Mouse (Mus musculus): ENCODE data around the gene Cln5. TPM values are rescaled to one million over a fixed set of nuclear protein-coding genes. Genes with fewer than 3 reads are reported as not detected.

Gene Cln5
- polyA plus RNA-seq, 1 experiment from 2014 or later = 27.5 TPM

- Histone ChIP-seq H3K4me2 (ENCODE audit: low read depth) (no peak overlapping the region), H3K4me3 (ENCODE audit: low read depth, low read length) (no peak overlapping the region), H3K9ac (ENCODE audit: low read length) (no peak overlapping the region), H3K9me3 (ENCODE audit: control insufficient read depth, low read length) (no peaks in the 10 kb centered on the region), H3K4me1 (ENCODE audit: control insufficient read depth, insufficient read depth, low read length) (peaks cover 7% of the 10 kb centered on the region), H3K27me3 (ENCODE audit: control insufficient read depth, insufficient read depth, low read length) (no peaks in the 10 kb centered on the region), H3K27ac (ENCODE audit: low read depth, low read length) (no peak overlapping the region), H3K36me3 (ENCODE audit: control insufficient read depth, insufficient read depth, low read length) (no peaks in the 10 kb centered on the region; the same call in 1 of the 2 replicates)
- no peak for DNase-seq (ENCODE audit: low spot score)
- ATAC-seq (ENCODE audit: insufficient read depth, low FRiP score, low TSS enrichment) = no peak
- whole genome bisulfite sequencing = 91% methylated on average over 8 of the region's 8 CpGs
Measured at GRCm38 (mm10) chr14:103073825-103074224, 3.8 kb downstream of the Cln5 start.

- H3K9me3 ChIP-seq (ENCODE audit: control insufficient read depth, low read length) = no peaks in the 10 kb centered on the region
Measured at GRCm38 (mm10) chr14:103075166-103075565, 5.2 kb downstream of the Cln5 start.

GRCm38 (mm10) chr14:103077272-103078005 lies 7.4 kb downstream of the Cln5 start:
- H3K9ac ChIP-seq (ENCODE audit: low read length) = no peak overlapping the region
- DNase-seq (ENCODE audit: low spot score) (no peak), ATAC-seq (ENCODE audit: insufficient read depth, low FRiP score, low TSS enrichment) (no peak)

More at GRCm38 (mm10) chr14:103075166-103075565, 5.2 kb downstream of the Cln5 start:
- Histone ChIP-seq H3K9ac (ENCODE audit: low read length) (no peak overlapping the region), H3K27ac (ENCODE audit: low read depth, low read length) (no peak overlapping the region), H3K27me3 (ENCODE audit: control insufficient read depth, insufficient read depth, low read length) (no peaks in the 10 kb centered on the region), H3K4me2 (ENCODE audit: low read depth) (no peak overlapping the region), H3K4me1 (ENCODE audit: control insufficient read depth, insufficient read depth, low read length) (peaks cover 4% of the 10 kb centered on the region; the same call in 1 of the 2 replicates), H3K4me3 (ENCODE audit: low read depth, low read length) (no peak overlapping the region), H3K36me3 (ENCODE audit: control insufficient read depth, insufficient read depth, low read length) (no peaks in the 10 kb centered on the region; the same call in 1 of the 2 replicates)
- 88% methylated on average over 7 of the region's 7 CpGs for WGBS
- DNase-seq (ENCODE audit: low spot score) (no peak), ATAC-seq (ENCODE audit: insufficient read depth, low FRiP score, low TSS enrichment) (no peak)

GRCm38 (mm10) chr14:103078006-103078912 lies 8.2 kb downstream of the Cln5 start:
- no peak overlapping the region for H3K4me2 ChIP-seq (ENCODE audit: low read depth)
- DNase-seq (ENCODE audit: low spot score) (no peak), ATAC-seq (ENCODE audit: insufficient read depth, low FRiP score, low TSS enrichment) (no peak)
- H3K36me3 ChIP-seq (ENCODE audit: control insufficient read depth, insufficient read depth, low read length) = no peaks in the 10 kb centered on the region; the same call in none of the 2 replicates
- H3K9ac ChIP-seq (ENCODE audit: low read length) = no peak overlapping the region
- no peaks in the 10 kb centered on the region for H3K9me3 ChIP-seq (ENCODE audit: control insufficient read depth, low read length)
- no peaks in the 10 kb centered on the region for H3K27me3 ChIP-seq (ENCODE audit: control insufficient read depth, insufficient read depth, low read length)
- no peak overlapping the region for H3K4me3 ChIP-seq (ENCODE audit: low read depth, low read length)
- H3K27ac ChIP-seq (ENCODE audit: low read depth, low read length) = no peak overlapping the region
- 90% methylated on average over 16 of the region's 16 CpGs for whole genome bisulfite sequencing
- H3K4me1 ChIP-seq (ENCODE audit: control insufficient read depth, insufficient read depth, low read length) = no peaks in the 10 kb centered on the region

More at GRCm38 (mm10) chr14:103077272-103078005, 7.4 kb downstream of the Cln5 start:
- H3K9me3 ChIP-seq (ENCODE audit: control insufficient read depth, low read length) = no peaks in the 10 kb centered on the region
- no peak overlapping the region for H3K4me2 ChIP-seq (ENCODE audit: low read depth)
- no peak overlapping the region for H3K4me3 ChIP-seq (ENCODE audit: low read depth, low read length)
- H3K36me3 ChIP-seq (ENCODE audit: control insufficient read depth, insufficient read depth, low read length) = no peaks in the 10 kb centered on the region; the same call in 1 of the 2 replicates
- H3K27me3 ChIP-seq (ENCODE audit: control insufficient read depth, insufficient read depth, low read length) = no peaks in the 10 kb centered on the region
- H3K4me1 ChIP-seq (ENCODE audit: control insufficient read depth, insufficient read depth, low read length) = no peaks in the 10 kb centered on the region
- WGBS = 93% methylated on average over 9 of the region's 9 CpGs
- no peak overlapping the region for H3K27ac ChIP-seq (ENCODE audit: low read depth, low read length)

GRCm38 (mm10) chr14:103079209-103079977 lies 9.4 kb downstream of the Cln5 start:
- no peak overlapping the region for H3K4me2 ChIP-seq (ENCODE audit: low read depth)
- ATAC-seq (ENCODE audit: insufficient read depth, low FRiP score, low TSS enrichment) (no peak), DNase-seq (ENCODE audit: low spot score) (no peak)
- no peak overlapping the region for H3K27ac ChIP-seq (ENCODE audit: low read depth, low read length)
- H3K9ac ChIP-seq (ENCODE audit: low read length) = no peak overlapping the region
- 85% methylated on average over 9 of the region's 9 CpGs for WGBS
- no peaks in the 10 kb centered on the region for H3K27me3 ChIP-seq (ENCODE audit: control insufficient read depth, insufficient read depth, low read length)
- H3K4me1 ChIP-seq (ENCODE audit: control insufficient read depth, insufficient read depth, low read length) = no peaks in the 10 kb centered on the region
- H3K9me3 ChIP-seq (ENCODE audit: control insufficient read depth, low read length) = no peaks in the 10 kb centered on the region
- no peaks in the 10 kb centered on the region; the same call in none of the 2 replicates for H3K36me3 ChIP-seq (ENCODE audit: control insufficient read depth, insufficient read depth, low read length)
- H3K4me3 ChIP-seq (ENCODE audit: low read depth, low read length) = no peak overlapping the region

GRCm38 (mm10) chr14:103085840-103086533 lies 16.0 kb downstream of the Cln5 start:
- peaks cover 8% of the 10 kb centered on the region for H3K36me3 ChIP-seq (ENCODE audit: control insufficient read depth, insufficient read depth, low read length)
- no peak for ATAC-seq (ENCODE audit: insufficient read depth, low FRiP score, low TSS enrichment)

GRCm38 (mm10) chr14:103086671-103087324 lies 16.8 kb downstream of the Cln5 start:
- H3K4me2 ChIP-seq (ENCODE audit: low read depth) = no peak overlapping the region
- DNase-seq (ENCODE audit: low spot score) = no peak
- ATAC-seq (ENCODE audit: insufficient read depth, low FRiP score, low TSS enrichment) = no peak
- no peaks in the 10 kb centered on the region for H3K4me1 ChIP-seq (ENCODE audit: control insufficient read depth, insufficient read depth, low read length)
- no peaks in the 10 kb centered on the region for H3K27me3 ChIP-seq (ENCODE audit: control insufficient read depth, insufficient read depth, low read length)
- H3K36me3 ChIP-seq (ENCODE audit: control insufficient read depth, insufficient read depth, low read length) = peaks cover 8% of the 10 kb centered on the region
- no peak overlapping the region for H3K27ac ChIP-seq (ENCODE audit: low read depth, low read length)
- no peaks in the 10 kb centered on the region for H3K9me3 ChIP-seq (ENCODE audit: control insufficient read depth, low read length)
- H3K9ac ChIP-seq (ENCODE audit: low read length) = no peak overlapping the region
- 96% methylated on average over 4 of the region's 4 CpGs for WGBS
- H3K4me3 ChIP-seq (ENCODE audit: low read depth, low read length) = no peak overlapping the region

More at GRCm38 (mm10) chr14:103085840-103086533, 16.0 kb downstream of the Cln5 start:
- DNase-seq (ENCODE audit: low spot score) = no peak
- H3K27ac ChIP-seq (ENCODE audit: low read depth, low read length) = no peak overlapping the region
- no peak overlapping the region for H3K4me3 ChIP-seq (ENCODE audit: low read depth, low read length)
- no peaks in the 10 kb centered on the region for H3K9me3 ChIP-seq (ENCODE audit: control insufficient read depth, low read length)
- no peaks in the 10 kb centered on the region for H3K27me3 ChIP-seq (ENCODE audit: control insufficient read depth, insufficient read depth, low read length)
- no peaks in the 10 kb centered on the region for H3K4me1 ChIP-seq (ENCODE audit: control insufficient read depth, insufficient read depth, low read length)
- no peak overlapping the region for H3K9ac ChIP-seq (ENCODE audit: low read length)
- 89% methylated on average over 1 of the region's 1 CpGs for WGBS
- H3K4me2 ChIP-seq (ENCODE audit: low read depth) = no peak overlapping the region

All from neural tube, embryonic 11.5 days (tissue).